Mouse (Mus musculus) midbrain, embryonic 16.5 days (tissue): ENCODE results near the gene Ugt2b34. TPM values are rescaled to one million over a fixed set of nuclear protein-coding genes. Genes with fewer than 3 reads are reported as not detected.
A peak's percentile ranks its signal among the peaks of the same experiment; 100 is the strongest.
"Not testable (repeated sequence)": the region's sequence is repeated elsewhere in the genome, so short reads cannot be mapped to it uniquely, and the experiment has no call there.

Experiments
- ATAC-seq: fragments of 200-750 bp; cut with Nextera tagmentation; 2 replicates; pipeline ENCODE4 v1.8.0; 2017; ENCODE audit warnings: moderate TSS enrichment
- H3K27ac ChIP-seq: fragments of 300-500 bp; sonication (generic); 2 replicates; pipeline ENCODE4 v1.5.1; 2014; ENCODE audit warnings: mild to moderate bottlenecking, low read length, mixed read lengths
- H3K27me3 ChIP-seq: fragments of 300-500 bp; sonication (generic); 2 replicates; pipeline ENCODE4 v1.6.1; 2014; ENCODE audit warnings: low read depth, low read length, mixed read lengths; ENCODE audit not compliant: control insufficient read depth, insufficient read depth
- H3K36me3 ChIP-seq: fragments of 300-500 bp; sonication (generic); 2 replicates; pipeline ENCODE4 v1.6.1; 2014; ENCODE audit warnings: mild to moderate bottlenecking, low read length, moderate library complexity, mixed read lengths; ENCODE audit not compliant: control insufficient read depth, insufficient read depth
- H3K4me1 ChIP-seq: fragments of 300-500 bp; sonication (generic); 2 replicates; pipeline ENCODE4 v1.6.1; 2014; ENCODE audit warnings: mild to moderate bottlenecking, low read length, mixed read lengths; ENCODE audit not compliant: control insufficient read depth, insufficient read depth
- H3K4me2 ChIP-seq: fragments of 300-500 bp; sonication (generic); 2 replicates; pipeline ENCODE4 v1.6.1; 2014; ENCODE audit warnings: mild to moderate bottlenecking, low read length, mixed read lengths
- H3K4me3 ChIP-seq: fragments of 300-500 bp; sonication (generic); 2 replicates; pipeline ENCODE4 v1.5.1; 2014; ENCODE audit warnings: low read depth, mild to moderate bottlenecking, low read length, moderate library complexity, mixed read lengths
- H3K9ac ChIP-seq: fragments of 300-500 bp; sonication (generic); 2 replicates; pipeline ENCODE4 v1.6.1; 2014; ENCODE audit warnings: low read depth, low read length, mixed read lengths
- H3K9me3 ChIP-seq: fragments of 300-500 bp; sonication (generic); replicated peaks from 2 replicates; pipeline ENCODE4 v1.6.1; 2014; ENCODE audit warnings: mild to moderate bottlenecking, low read length, mixed read lengths; ENCODE audit not compliant: control insufficient read depth, poor library complexity, severe bottlenecking
- WGBS: fragments of 180-500 bp; shearing (Covaris S2); extraction: QIAGEN DNeasy Blood & Tissue Kit; methylation state at CpG from one replicate; pipeline ENCODE4 v1.1.7; 2014; 5-methylcytosine and 5-hydroxymethylcytosine counted together
- polyA plus RNA-seq: library from polyadenylated mRNA; unstranded; fragments of >200 nt; fragmentation: Nextera tagmentation; extraction: Ambion mirVana; gene quantifications from 2 replicates; pipeline ENCODE4 v1.2.1, GENCODE M21; 2015

The Ugt2b34 gene
- polyA plus RNA-seq, 1 experiment from 2014 or later: not detected

- Histone ChIP-seq H3K36me3 (no peaks in the 10 kb centered on the region), H3K4me3 (no peak overlapping the region), H3K4me2 (no peak overlapping the region), H3K4me1 (no peaks in the 10 kb centered on the region), H3K9me3 (no peaks in the 10 kb centered on the region), H3K27ac (no peak overlapping the region), H3K27me3 (no peaks in the 10 kb centered on the region), H3K9ac (no peak overlapping the region)
- 58% methylated on average over 3 of the region's 3 CpGs for WGBS
- no peak for ATAC-seq
These were observed 20.1 kb downstream of the Ugt2b34 start for GRCm38 (mm10) chr5:86886620-86887019.

DNA sequence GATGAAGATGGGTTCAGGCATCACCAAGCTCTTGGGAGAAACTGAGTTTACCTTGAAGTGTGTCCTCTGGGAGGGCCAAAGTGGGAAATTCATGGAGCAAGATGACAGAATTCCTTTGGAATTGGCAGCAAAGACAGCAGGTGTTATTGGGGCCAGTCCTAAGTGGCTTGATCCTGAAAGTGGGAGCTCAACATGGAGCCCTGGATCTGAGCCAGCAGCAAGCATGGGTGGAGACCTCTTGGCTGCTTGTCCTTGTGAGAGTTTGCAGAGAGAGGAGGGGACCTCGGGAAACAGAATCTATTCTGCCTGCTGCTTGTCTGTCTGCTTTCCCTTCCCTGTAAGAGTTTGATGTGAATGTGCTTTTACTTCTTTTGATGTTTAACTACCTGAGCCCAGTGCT is 34.9 kb downstream of the Ugt2b34 start:
- 52% methylated on average over 1 of the region's 1 CpGs for WGBS
- ATAC-seq: no peak
- H3K9ac ChIP-seq: no peak overlapping the region

DNA sequence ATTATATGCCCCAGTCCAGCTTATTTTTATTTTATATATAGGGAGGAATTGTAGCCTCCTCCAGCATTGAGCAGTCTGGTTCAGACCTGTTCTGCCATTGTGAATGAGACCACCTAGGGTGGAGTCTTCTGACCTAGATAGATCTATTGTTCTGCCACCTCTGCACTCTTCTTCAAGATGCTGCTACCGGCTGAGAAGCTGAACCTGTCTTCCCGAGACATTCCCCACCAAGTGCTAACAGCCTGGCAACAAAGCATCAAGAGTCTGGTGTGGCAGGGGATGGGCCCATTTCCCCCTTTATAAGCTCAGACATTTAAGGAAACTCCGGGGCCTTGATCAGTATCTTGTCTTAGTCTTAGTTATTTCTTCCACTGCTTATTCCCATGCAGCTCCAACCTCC is 48.4 kb downstream of the Ugt2b34 start:
- Histone ChIP-seq H3K9me3 (no peaks in the 10 kb centered on the region), H3K4me2 (no peak overlapping the region), H3K4me3 (no peak overlapping the region), H3K9ac (no peak overlapping the region), H3K4me1 (no peaks in the 10 kb centered on the region), H3K36me3 (no peaks in the 10 kb centered on the region), H3K27ac (no peak overlapping the region), H3K27me3 (no peaks in the 10 kb centered on the region)
- 44% methylated on average over 3 of the region's 3 CpGs for WGBS
- ATAC-seq: no peak

More for the DNA sequence above, 34.9 kb downstream of the Ugt2b34 start:
- no peaks in the 10 kb centered on the region for H3K27me3 ChIP-seq
- H3K27ac ChIP-seq: no peak overlapping the region
- no peak overlapping the region for H3K4me3 ChIP-seq
- H3K4me1 ChIP-seq: no peaks in the 10 kb centered on the region
- H3K36me3 ChIP-seq: no peaks in the 10 kb centered on the region
- no peaks in the 10 kb centered on the region for H3K9me3 ChIP-seq
- no peak overlapping the region for H3K4me2 ChIP-seq

GRCm38 (mm10) chr5:86857682-86858081 is 49.1 kb downstream of the Ugt2b34 start:
- Histone ChIP-seq H3K4me3 (no peak overlapping the region), H3K27me3 (no peaks in the 10 kb centered on the region), H3K36me3 (no peaks in the 10 kb centered on the region), H3K4me2 (no peak overlapping the region), H3K27ac (no peak overlapping the region), H3K4me1 (no peaks in the 10 kb centered on the region), H3K9ac (no peak overlapping the region), H3K9me3 (no peaks in the 10 kb centered on the region)
- 23% methylated on average over 1 of the region's 1 CpGs for WGBS
- no peak for ATAC-seq

DNA sequence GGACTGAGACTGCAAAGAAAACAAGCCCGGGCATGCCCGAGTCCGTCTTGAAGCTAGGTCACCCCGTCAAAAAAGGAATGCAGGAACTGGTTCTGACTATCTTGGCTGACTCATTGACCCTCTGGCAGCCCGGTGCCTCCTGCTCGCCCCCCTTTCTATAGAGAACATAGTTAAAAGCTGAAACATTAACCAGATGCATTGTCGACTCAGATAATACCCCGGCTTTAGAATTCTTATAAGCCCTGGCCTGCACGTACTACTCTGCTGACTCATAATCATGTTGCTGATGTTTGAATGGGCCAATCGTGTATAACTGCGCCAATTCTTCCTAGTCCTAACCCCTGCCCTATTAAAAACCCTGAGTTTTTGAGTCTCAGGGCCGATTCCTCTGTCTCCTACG is 50.2 kb downstream of the Ugt2b34 start:
- not testable (repeated sequence) for H3K27me3 ChIP-seq, ATAC-seq, H3K9ac ChIP-seq, H3K36me3 ChIP-seq, H3K9me3 ChIP-seq, H3K27ac ChIP-seq, H3K4me3 ChIP-seq, H3K4me1 ChIP-seq, H3K4me2 ChIP-seq
- WGBS: 85% methylated on average over 13 of the region's 13 CpGs

DNA sequence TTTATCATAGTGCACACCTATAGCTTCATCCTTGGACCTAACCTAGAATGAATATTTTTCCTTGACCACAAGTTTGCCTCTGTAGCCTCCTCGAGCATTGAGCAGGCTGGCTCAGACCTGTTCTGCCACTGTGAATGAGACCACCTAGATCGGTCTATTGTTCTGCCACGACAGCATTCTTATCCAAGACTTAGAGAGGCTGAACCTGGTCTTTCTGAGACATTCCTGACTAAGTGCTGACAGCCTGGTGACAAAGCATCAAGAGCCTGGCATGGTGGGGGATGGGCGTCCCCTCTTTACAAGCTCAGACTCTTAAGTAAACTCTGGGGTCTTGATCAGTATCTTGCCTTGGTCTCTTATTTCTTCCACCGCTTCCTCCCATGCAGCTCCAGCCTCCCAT is 55.1 kb downstream of the Ugt2b34 start:
- Histone ChIP-seq H3K9ac (no peak overlapping the region), H3K4me3 (no peak overlapping the region), H3K36me3 (no peaks in the 10 kb centered on the region), H3K27me3 (no peaks in the 10 kb centered on the region), H3K27ac (no peak overlapping the region), H3K9me3 (no peaks in the 10 kb centered on the region), H3K4me1 (no peaks in the 10 kb centered on the region), H3K4me2 (no peak overlapping the region)
- 50% methylated on average over 5 of the region's 5 CpGs for WGBS
- ATAC-seq: no peak

DNA sequence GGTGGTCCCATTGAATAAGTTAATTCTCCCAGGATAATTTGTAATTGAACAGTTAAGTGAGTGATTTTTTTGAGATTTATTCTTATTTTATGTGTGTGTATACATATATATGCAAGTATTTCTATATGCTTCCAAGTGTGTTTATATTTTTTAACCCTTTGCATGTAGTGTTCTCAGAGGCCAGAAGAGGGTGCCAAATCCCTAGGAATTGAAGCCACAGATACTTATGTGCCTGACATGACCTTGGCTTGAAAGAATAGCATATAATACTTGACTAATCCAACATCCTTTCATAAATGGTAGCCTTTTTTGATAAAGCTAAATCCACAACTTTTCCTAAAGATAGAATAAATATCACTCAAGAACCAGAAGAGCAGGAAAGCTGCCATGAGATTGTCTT is 56.6 kb downstream of the Ugt2b34 start:
- Histone ChIP-seq H3K4me2 (no peak overlapping the region), H3K4me1 (no peaks in the 10 kb centered on the region), H3K4me3 (no peak overlapping the region), H3K36me3 (no peaks in the 10 kb centered on the region), H3K27ac (no peak overlapping the region), H3K9ac (no peak overlapping the region), H3K27me3 (no peaks in the 10 kb centered on the region), H3K9me3 (no peaks in the 10 kb centered on the region)
- ATAC-seq: peak; percentile 72

GRCm38 (mm10) chr5:86841261-86841660 is 65.5 kb downstream of the Ugt2b34 start:
- not testable (repeated sequence) for H3K4me2 ChIP-seq, H3K36me3 ChIP-seq, H3K27ac ChIP-seq, H3K9me3 ChIP-seq, H3K27me3 ChIP-seq, H3K4me1 ChIP-seq, H3K9ac ChIP-seq, ATAC-seq, H3K4me3 ChIP-seq

GRCm38 (mm10) chr5:86840207-86840606 is 66.5 kb downstream of the Ugt2b34 start:
- Histone ChIP-seq H3K4me3 (no peak overlapping the region), H3K36me3 (peaks cover 11% of the 10 kb centered on the region), H3K27ac (no peak overlapping the region), H3K4me1 (no peaks in the 10 kb centered on the region), H3K27me3 (no peaks in the 10 kb centered on the region), H3K9ac (no peak overlapping the region), H3K4me2 (no peak overlapping the region), H3K9me3 (no peaks in the 10 kb centered on the region)
- no peak for ATAC-seq
- 96% methylated on average over 2 of the region's 2 CpGs for WGBS
